Mouse (Mus musculus) right cerebral cortex, postnatal 25 days (tissue): ENCODE measurements around the gene Nhp2.
"Not testable (repeated sequence)": the region's sequence is repeated elsewhere in the genome, so short reads cannot be mapped to it uniquely, and the experiment has no call there.

Experiments
- DNase-seq: peaks from one replicate; pipeline ENCODE4 v3.0.0; 2022

Gene Nhp2

GRCm38 (mm10) chr11:51662632-51663031 lies 43.1 kb downstream of the Nhp2 start:
- DNase-seq, result no peak

- DNase-seq, result not testable (repeated sequence)
These were observed 45.2 kb downstream of the Nhp2 start for GRCm38 (mm10) chr11:51664747-51665146.

DNA sequence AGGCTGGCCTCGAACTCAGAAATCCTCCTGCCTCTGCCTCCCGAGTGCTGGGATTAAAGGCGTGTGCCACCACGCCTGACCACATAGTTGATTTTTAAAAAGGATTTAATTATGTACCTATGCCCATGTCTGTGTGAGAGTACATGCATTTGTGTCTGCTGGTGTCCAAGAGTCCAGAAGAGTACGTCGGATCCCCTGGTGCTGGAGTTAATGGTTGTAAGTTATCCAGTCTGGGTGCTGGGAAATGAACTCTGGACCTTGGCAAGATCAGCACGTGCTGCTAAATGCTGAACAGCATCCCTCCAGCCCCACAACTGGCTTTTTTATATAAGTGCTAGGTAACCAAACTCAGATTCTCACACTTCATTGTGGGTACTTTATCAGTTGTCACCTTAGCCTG lies 51.3 kb downstream of the Nhp2 start:
- no peak for DNase-seq

- DNase-seq, result no peak
These were observed 51.8 kb downstream of the Nhp2 start for GRCm38 (mm10) chr11:51671376-51671775.

- no peak for DNase-seq
These were observed 53.8 kb downstream of the Nhp2 start for GRCm38 (mm10) chr11:51673291-51673690.
